In genomic region chr8:107942752-107943510, GRCm38 (mm10) we compare ENCODE assay signal across 11 mouse cellular contexts. TPM values are rescaled to one million over a fixed set of nuclear protein-coding genes. Genes with fewer than 3 reads are reported as not detected.
DNase-seq lines count a peak whose midpoint lies in the region; ATAC-seq lines count a peak whose summit lies in the region.
"Had no signal": no experiment of that assay in that cellular context is flagged by ENCODE, and none has a peak within 500 bp of the region (broad histone marks: within the 10 kb centered on the region; RNA-seq: fewer than 3 reads in every experiment).

No protein-coding gene starts in this region.

- ATAC-seq in kidney, embryonic 14.5 days (ENCODE audit: low FRiP score, low TSS enrichment): no peak
- ATAC-seq in embryonic facial prominence, embryonic 11.5 days (replicated peaks; ENCODE audit: insufficient number of reproducible peaks, low FRiP score, low TSS enrichment, low read depth): peak; percentile 24; the same call in 1 of the 2 replicates
- ATAC-seq in intestine, embryonic 15.5 days: peak; percentile 36; the same call in 1 of the 2 replicates
- peak; percentile 59 for ATAC-seq in neural tube, embryonic 15.5 days (ENCODE audit: low FRiP score)

- H3K36me3 ChIP-seq in kidney, embryonic 14.5 days (ENCODE audit: control insufficient read depth, insufficient read depth, low read length): no peaks in the 10 kb centered on the region
- H3K36me3 ChIP-seq in embryonic facial prominence, embryonic 11.5 days (replicated peaks; ENCODE audit: control insufficient read depth, insufficient read depth, low read depth, low read length): no peaks in the 10 kb centered on the region
- no peaks in the 10 kb centered on the region for H3K36me3 ChIP-seq in intestine, embryonic 15.5 days
- H3K36me3 ChIP-seq in neural tube, embryonic 15.5 days: no peaks in the 10 kb centered on the region
- H3K36me3 ChIP-seq: G1E had no signal

- H3K9me3 ChIP-seq in kidney, embryonic 14.5 days (ENCODE audit: control insufficient read depth, low read length): no peaks in the 10 kb centered on the region
- no peaks in the 10 kb centered on the region for H3K9me3 ChIP-seq in embryonic facial prominence, embryonic 11.5 days (replicated peaks; ENCODE audit: control insufficient read depth, low read length)
- H3K9me3 ChIP-seq in intestine, embryonic 15.5 days: no peaks in the 10 kb centered on the region
- no peaks in the 10 kb centered on the region for H3K9me3 ChIP-seq in neural tube, embryonic 15.5 days (replicated peaks)

- H3K27ac ChIP-seq in kidney, embryonic 14.5 days (ENCODE audit: low read depth, low read length): no peak overlapping the region
- H3K27ac ChIP-seq in embryonic facial prominence, embryonic 11.5 days (replicated peaks; ENCODE audit: low read depth, low read length): no peak overlapping the region
- no peak overlapping the region for H3K27ac ChIP-seq in intestine, embryonic 15.5 days
- H3K27ac ChIP-seq in neural tube, embryonic 15.5 days (replicated peaks): peak overlapping the region; percentile 76

- H3K27me3 ChIP-seq in kidney, embryonic 14.5 days (ENCODE audit: control insufficient read depth, insufficient read depth, low read length): peaks cover 27% of the 10 kb centered on the region
- H3K27me3 ChIP-seq in embryonic facial prominence, embryonic 11.5 days (ENCODE audit: control insufficient read depth, insufficient read depth, low read length): no peaks in the 10 kb centered on the region
- H3K27me3 ChIP-seq in intestine, embryonic 15.5 days (replicated peaks): no peaks in the 10 kb centered on the region; the same call in 1 of the 2 replicates
- H3K27me3 ChIP-seq in neural tube, embryonic 15.5 days (replicated peaks): peaks cover 9% of the 10 kb centered on the region; the same call in 1 of the 2 replicates

- no peak overlapping the region for H3K9ac ChIP-seq in kidney, embryonic 14.5 days (ENCODE audit: low read depth, low read length)
- peak overlapping the region; percentile 35; the same call in 1 of the 2 replicates for H3K9ac ChIP-seq in embryonic facial prominence, embryonic 11.5 days (replicated peaks; ENCODE audit: low read length)
- no peak overlapping the region for H3K9ac ChIP-seq in intestine, embryonic 15.5 days
- H3K9ac ChIP-seq in neural tube, embryonic 15.5 days (replicated peaks): peak overlapping the region; percentile 38; the same call in 1 of the 2 replicates

- no peak for DNase-seq in kidney, adult 18-20 months
- peak; percentile 67 for DNase-seq in embryonic facial prominence, embryonic 11.5 days (ENCODE audit: low spot score)
- no peak for DNase-seq in layer of hippocampus, postnatal 10 days (ENCODE audit: low spot score in 2 of 2)
- DNase-seq in cerebellum, postnatal 10 days: no peak
- no peak for DNase-seq in frontal cortex, adult 2 months (ENCODE audit: extremely low spot score in 1 of 2, low spot score in 1 of 2)
- DNase-seq: thymus, adult 18-20 months had no signal

- under 1% methylated on average over 16 of the region's 17 CpGs for WGBS in kidney, embryonic 14.5 days
- 1% methylated on average over 17 of the region's 17 CpGs for WGBS in embryonic facial prominence, embryonic 11.5 days
- WGBS in intestine, embryonic 15.5 days: 2% methylated on average over 17 of the region's 17 CpGs
- under 1% methylated on average over 16 of the region's 17 CpGs for WGBS in neural tube, embryonic 15.5 days

- H3K4me1 ChIP-seq in kidney, embryonic 14.5 days (ENCODE audit: control insufficient read depth, insufficient read depth, low read length): peaks cover 6% of the 10 kb centered on the region; the same call in 1 of the 2 replicates
- peaks cover 2% of the 10 kb centered on the region; the same call in 1 of the 2 replicates for H3K4me1 ChIP-seq in embryonic facial prominence, embryonic 11.5 days (ENCODE audit: control insufficient read depth, insufficient read depth, low read length)
- peaks cover 12% of the 10 kb centered on the region for H3K4me1 ChIP-seq in intestine, embryonic 15.5 days (replicated peaks)
- peaks cover 36% of the 10 kb centered on the region for H3K4me1 ChIP-seq in neural tube, embryonic 15.5 days

- H3K4me3 ChIP-seq in kidney, embryonic 14.5 days (ENCODE audit: low read length): peak overlapping the region; percentile 9
- peak overlapping the region; percentile 18; the same call in 1 of the 2 replicates for H3K4me3 ChIP-seq in embryonic facial prominence, embryonic 11.5 days (ENCODE audit: low read depth, low read length)
- peak overlapping the region; percentile 22; the same call in 1 of the 2 replicates for H3K4me3 ChIP-seq in intestine, embryonic 15.5 days (replicated peaks)
- peak overlapping the region; percentile 32 for H3K4me3 ChIP-seq in neural tube, embryonic 15.5 days (replicated peaks)
- H3K4me3 ChIP-seq: myocyte had no signal

- H3K4me2 ChIP-seq in kidney, embryonic 14.5 days (replicated peaks; ENCODE audit: low read depth, low read length): peak overlapping the region; percentile 35
- H3K4me2 ChIP-seq in embryonic facial prominence, embryonic 11.5 days (ENCODE audit: low read depth, low read length): peak overlapping the region; percentile 51
- peak overlapping the region; percentile 55 for H3K4me2 ChIP-seq in intestine, embryonic 15.5 days (replicated peaks)
- peak overlapping the region; percentile 55 for H3K4me2 ChIP-seq in neural tube, embryonic 15.5 days

RNA-seq across cellular contexts. Expression of gene Zfhx3, which starts 0.5 kb away (rescaled TPM):
- 11.4 and 11.7 TPM in 2 replicates for polyA plus RNA-seq in kidney, embryonic 14.5 days (2014; fragmentation: Nextera tagmentation; extraction: Ambion mirVana)
- 27.5 and 27.6 TPM in 2 replicates for polyA plus RNA-seq in embryonic facial prominence, embryonic 11.5 days (2014; fragmentation: Nextera tagmentation; extraction: Ambion mirVana)
- 9.7 and 11.5 TPM in 2 replicates for polyA plus RNA-seq in intestine, embryonic 15.5 days (2015; fragmentation: Nextera tagmentation; extraction: Ambion mirVana)
- polyA plus RNA-seq in neural tube, embryonic 15.5 days (2015; fragmentation: Nextera tagmentation; extraction: Ambion mirVana): 20.2 and 22.8 TPM in 2 replicates
- total RNA-seq in layer of hippocampus, postnatal 10 days (2021): 1 to 10 TPM; 3.9 to 4.7 TPM
- 1.4 and 1.5 TPM in 2 replicates for polyA plus RNA-seq in frontal cortex, adult 2 months (2012; rRNA removed)
- polyA plus RNA-seq: G1E had no signal

Comparison
In these comparisons a context has a peak if more than half of its experiments do, and no peak if none do; other contexts are left out.
1. H3K9ac ChIP-seq: peak in embryonic facial prominence, embryonic 11.5 days (single experiment) and neural tube, embryonic 15.5 days (single experiment); none in kidney, embryonic 14.5 days (single experiment) and intestine, embryonic 15.5 days (single experiment).
2. Peak in every context shown above with its lines, with median percentiles within 50 percentile points of each other: H3K4me2 ChIP-seq and H3K4me3 ChIP-seq.